Mouse (Mus musculus) kidney, postnatal 0 days (tissue): ENCODE data around the gene Epb41l5. TPM values are rescaled to one million over a fixed set of nuclear protein-coding genes. Genes with fewer than 3 reads are reported as not detected.
A peak's percentile ranks its signal among the peaks of the same experiment; 100 is the strongest.

Experiments
- ATAC-seq: fragments of 200-750 bp; cut with Nextera tagmentation; replicated peaks from 2 replicates; pipeline ENCODE4 v1.8.0; 2017; ENCODE audit warnings: low read depth, moderate number of reproducible peaks, moderate TSS enrichment, moderate library complexity; ENCODE audit not compliant: low FRiP score
- DNase-seq: peaks from one replicate; pipeline ENCODE4 v3.0.0-alpha.2; 2016; ENCODE audit warnings: low spot score
- H3K27ac ChIP-seq: fragments of 300-500 bp; sonication (generic); 2 replicates; pipeline ENCODE4 v1.5.1; 2014; ENCODE audit warnings: mild to moderate bottlenecking
- H3K27me3 ChIP-seq: fragments of 300-500 bp; sonication (generic); 2 replicates; pipeline ENCODE4 v1.6.1; 2014; ENCODE audit warnings: low read length, mixed read lengths; ENCODE audit not compliant: insufficient read depth
- H3K36me3 ChIP-seq: fragments of 300-500 bp; sonication (generic); 2 replicates; pipeline ENCODE4 v1.6.1; 2014; ENCODE audit warnings: low read length, mixed read lengths; ENCODE audit not compliant: insufficient read depth
- H3K4me1 ChIP-seq: fragments of 300-500 bp; sonication (generic); replicated peaks from 2 replicates; pipeline ENCODE4 v1.6.1; 2014; ENCODE audit warnings: antibody characterized with exemption, low read length, mixed read lengths; ENCODE audit not compliant: insufficient read depth
- H3K4me2 ChIP-seq: fragments of 300-500 bp; sonication (generic); 2 replicates; pipeline ENCODE4 v1.6.1; 2014; ENCODE audit warnings: mild to moderate bottlenecking, low read length, moderate library complexity, mixed read lengths
- H3K4me3 ChIP-seq: fragments of 300-500 bp; sonication (generic); replicated peaks from 2 replicates; pipeline ENCODE4 v1.5.1; 2014; ENCODE audit warnings: low read depth, low read length
- H3K9ac ChIP-seq: fragments of 300-500 bp; sonication (generic); 2 replicates; pipeline ENCODE4 v1.6.1; 2014; ENCODE audit warnings: low read depth, low read length
- H3K9me3 ChIP-seq: fragments of 300-500 bp; sonication (generic); replicated peaks from 2 replicates; pipeline ENCODE4 v1.6.1; 2016; ENCODE audit warnings: low read length, inconsistent platforms, mixed read lengths
- CTCF ChIP-seq: IDR thresholded peaks from 2 replicates; pipeline ENCODE4 v1.5.1; 2016; ENCODE audit warnings: antibody characterized with exemption, low read depth, mild to moderate bottlenecking, moderate library complexity
- WGBS: fragments of 180-500 bp; shearing (Covaris S2); extraction: QIAGEN DNeasy Blood & Tissue Kit; methylation state at CpG from one replicate; pipeline ENCODE4 v1.1.7; 2014; 5-methylcytosine and 5-hydroxymethylcytosine counted together
- polyA plus RNA-seq: library from polyadenylated mRNA; unstranded; fragments of >200 nt; fragmentation: Nextera tagmentation; extraction: Ambion mirVana; gene quantifications from 2 replicates; pipeline ENCODE4 v1.2.1, GENCODE M21; 2015

Gene Epb41l5
- polyA plus RNA-seq, 1 experiment from 2014 or later = 50.9 TPM

DNA sequence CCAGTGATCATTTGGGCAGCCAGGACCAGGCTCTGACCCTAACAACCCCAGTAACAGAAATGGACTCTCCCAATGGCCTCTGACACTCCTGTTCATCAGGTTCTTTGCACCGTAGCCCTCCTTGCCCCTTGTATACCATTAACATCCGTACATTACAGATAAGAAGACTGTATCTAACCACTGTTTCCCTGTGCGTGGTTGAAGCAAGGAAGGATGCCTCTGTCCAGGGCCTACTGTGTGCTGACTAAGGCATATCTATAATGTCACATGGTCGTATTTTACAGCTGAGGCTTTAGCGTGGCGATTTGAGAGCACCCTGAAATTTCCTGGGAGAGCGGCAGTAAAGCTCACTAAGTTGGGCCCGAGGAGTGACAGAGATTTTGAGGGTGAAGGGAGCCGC is 138.4 kb downstream of the Epb41l5 start:
- H3K27ac ChIP-seq = 0 out of 2 replicates have a peak overlapping the region, but pooled peaks have one; percentile 39
- no peaks in the 10 kb centered on the region for H3K36me3 ChIP-seq
- TF ChIP-seq CTCF = no peak
- H3K4me2 ChIP-seq = no peak overlapping the region
- H3K27me3 ChIP-seq = no peaks in the 10 kb centered on the region
- H3K4me1 ChIP-seq = peaks cover 3% of the 10 kb centered on the region; the same call in 1 of the 2 replicates
- ATAC-seq = no peak
- no peak overlapping the region for H3K4me3 ChIP-seq
- no peaks in the 10 kb centered on the region for H3K9me3 ChIP-seq
- no peak for DNase-seq
- WGBS = 56% methylated on average over 9 of the region's 9 CpGs
- no peak overlapping the region for H3K9ac ChIP-seq

DNA sequence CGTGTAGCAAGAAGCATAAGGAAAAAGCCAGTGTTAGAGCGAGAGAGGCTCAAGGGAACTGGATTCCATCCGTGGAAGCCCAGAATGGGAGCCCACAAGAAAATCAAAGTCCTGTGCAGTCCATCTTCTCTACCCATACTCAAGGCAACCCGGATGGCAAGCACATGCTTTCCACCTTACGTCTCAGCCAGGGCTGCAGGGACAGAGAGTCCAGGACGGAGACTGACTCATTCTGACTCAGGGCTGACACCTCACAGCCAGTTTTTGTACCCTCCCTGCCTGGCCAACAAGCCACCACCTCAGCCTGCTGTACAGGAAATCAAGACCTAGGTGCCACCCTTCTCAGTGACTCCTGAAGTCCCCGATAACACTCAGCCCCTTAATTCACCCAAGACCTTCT is 139.3 kb downstream of the Epb41l5 start:
- H3K36me3 ChIP-seq = no peaks in the 10 kb centered on the region
- H3K27ac ChIP-seq = no peak overlapping the region
- H3K9me3 ChIP-seq = no peaks in the 10 kb centered on the region
- peaks cover 8% of the 10 kb centered on the region for H3K4me1 ChIP-seq
- DNase-seq = no peak
- ATAC-seq = no peak
- no peak overlapping the region for H3K4me2 ChIP-seq
- no peak overlapping the region for H3K4me3 ChIP-seq
- no peak overlapping the region for H3K9ac ChIP-seq
- no peaks in the 10 kb centered on the region for H3K27me3 ChIP-seq
- WGBS = 81% methylated on average over 7 of the region's 7 CpGs
- TF ChIP-seq CTCF = no peak

DNA sequence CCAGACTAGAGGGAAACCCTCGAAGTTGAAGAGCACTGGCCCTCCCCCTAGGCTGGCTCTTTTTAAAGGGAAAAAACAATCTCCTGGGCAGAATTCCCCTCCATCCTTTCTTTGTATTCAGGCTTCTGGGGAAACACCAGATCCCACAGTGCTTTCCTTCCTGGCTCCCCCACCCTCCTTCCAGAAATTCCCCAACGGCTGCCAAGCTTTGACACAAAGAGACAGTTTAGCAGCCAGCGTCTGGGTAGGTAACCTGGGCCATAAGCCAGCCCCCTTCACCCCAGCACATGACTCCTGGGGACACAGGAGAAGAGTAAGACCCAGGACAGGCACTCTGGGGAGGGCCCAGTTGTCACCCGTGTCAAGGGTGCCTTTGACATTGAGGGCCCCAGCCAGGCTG is 140.3 kb downstream of the Epb41l5 start:
- no peaks in the 10 kb centered on the region for H3K27me3 ChIP-seq
- no peak for TF ChIP-seq CTCF
- H3K9ac ChIP-seq = no peak overlapping the region
- WGBS = 57% methylated on average over 4 of the region's 4 CpGs
- no peaks in the 10 kb centered on the region for H3K36me3 ChIP-seq
- no peaks in the 10 kb centered on the region for H3K9me3 ChIP-seq
- DNase-seq = peak; percentile 41
- no peak overlapping the region for H3K4me2 ChIP-seq
- peaks cover 10% of the 10 kb centered on the region for H3K4me1 ChIP-seq
- no peak for ATAC-seq
- peak overlapping the region; percentile 47 for H3K27ac ChIP-seq
- no peak overlapping the region for H3K4me3 ChIP-seq

DNA sequence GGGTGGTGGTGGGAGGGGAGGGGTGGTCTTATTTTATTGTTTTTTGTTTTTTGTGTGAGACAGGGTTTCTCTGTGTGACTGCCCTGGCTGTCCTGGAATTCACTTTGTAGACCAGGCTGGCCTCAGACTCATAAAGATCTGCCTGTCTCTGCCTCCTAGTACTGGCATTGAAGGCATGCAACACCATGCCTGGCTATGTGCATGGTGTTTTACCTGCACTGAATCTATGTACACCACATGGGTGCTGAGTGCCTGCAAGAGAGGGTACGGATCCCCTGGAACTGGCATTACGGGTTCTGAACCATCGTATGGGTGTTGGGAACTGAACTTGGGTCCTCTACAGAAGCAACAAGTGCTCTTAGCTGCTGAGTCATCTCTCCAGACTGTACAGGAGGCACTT is 142.8 kb downstream of the Epb41l5 start:
- TF ChIP-seq CTCF = no peak
- ATAC-seq (no peak), DNase-seq (no peak)
- H3K27me3 ChIP-seq = no peaks in the 10 kb centered on the region
- no peaks in the 10 kb centered on the region for H3K36me3 ChIP-seq
- H3K9me3 ChIP-seq = no peaks in the 10 kb centered on the region
- no peak overlapping the region for H3K4me2 ChIP-seq
- peaks cover 17% of the 10 kb centered on the region for H3K4me1 ChIP-seq
- WGBS = 91% methylated on average over 3 of the region's 3 CpGs
- H3K4me3 ChIP-seq = no peak overlapping the region
- H3K9ac ChIP-seq = no peak overlapping the region
- H3K27ac ChIP-seq = no peak overlapping the region

DNA sequence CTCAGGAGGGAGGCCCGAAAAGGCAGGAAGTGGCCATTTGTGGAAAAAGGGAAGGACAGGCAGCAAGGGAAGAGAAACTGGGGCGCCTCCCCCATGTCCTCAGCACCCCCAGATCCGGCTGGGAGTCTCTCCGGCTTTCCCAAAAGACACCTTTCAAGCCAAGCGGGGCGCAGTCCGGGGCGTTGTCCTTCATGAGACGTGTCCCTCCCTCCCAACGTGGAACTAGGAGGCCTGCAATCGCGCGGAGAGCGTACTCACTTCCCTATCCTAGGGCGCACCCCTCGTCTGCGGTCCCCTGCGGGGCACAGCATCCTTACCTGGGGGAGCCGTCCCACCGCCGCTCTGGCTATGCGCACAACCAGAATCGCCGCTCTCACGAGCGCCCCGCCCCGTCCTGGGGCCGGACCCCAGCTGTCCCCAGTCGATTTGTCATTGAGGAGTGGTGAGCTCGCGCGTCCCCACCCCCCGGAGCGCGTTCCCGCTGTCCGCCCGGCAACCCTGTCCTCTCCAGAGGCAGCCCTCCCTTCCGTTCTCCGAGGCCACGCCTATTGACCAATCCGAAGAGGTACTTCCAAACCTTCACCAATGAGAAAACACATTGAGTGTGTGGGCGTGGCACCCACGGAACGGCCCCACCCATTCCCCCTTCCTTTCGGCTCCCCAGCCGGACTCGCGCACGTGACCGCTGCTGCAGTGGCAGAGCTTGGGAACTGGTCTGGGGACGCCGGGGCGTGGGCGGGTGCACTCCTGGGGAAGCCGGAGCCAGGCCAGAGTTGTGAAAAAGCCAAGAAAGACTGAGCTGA is 144.3 kb downstream of the Epb41l5 start, which contains the start of gene Ralb:
Ralb (minus strand) TSS at position 535 of the 803 bp plus-strand sequence.
- Histone ChIP-seq H3K4me1 (peaks cover 17% of the 10 kb centered on the region), H3K9ac (peak within 1 kb of the TSS; percentile 68), H3K4me2 (peak within 1 kb of the TSS; percentile 70), H3K4me3 (peak within 1 kb of the TSS; percentile 66), H3K36me3 (0 out of 2 replicates have a peak, but pooled peaks cover 5% of the 10 kb centered on the region), H3K27ac (peak within 1 kb of the TSS; percentile 87), H3K9me3 (no peaks in the 10 kb centered on the region), H3K27me3 (no peaks in the 10 kb centered on the region)
- DNase-seq (peak; percentile 100), ATAC-seq (peak; percentile 98)
- no peak for TF ChIP-seq CTCF
- WGBS = under 1% methylated on average over 57 of the region's 57 CpGs

DNA sequence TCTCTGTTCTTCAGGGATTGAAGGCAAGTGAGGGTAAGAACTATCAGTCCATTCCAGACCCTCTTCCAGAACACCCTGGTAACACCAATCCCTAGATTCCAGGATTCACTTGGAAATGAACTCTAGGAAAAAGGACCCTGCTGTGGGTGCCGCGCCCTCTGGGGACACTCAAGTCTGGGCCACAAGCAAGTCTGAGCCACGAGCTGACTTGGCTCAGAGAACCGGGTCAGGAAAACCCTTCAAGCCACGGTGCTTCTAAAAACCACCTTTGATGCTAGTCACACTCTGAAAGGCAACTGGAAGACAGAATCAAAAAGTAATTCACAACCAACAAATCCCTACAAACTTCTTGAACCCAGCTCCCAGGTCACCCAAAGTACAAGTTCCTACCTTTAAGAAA is 145.0 kb downstream of the Epb41l5 start:
- ATAC-seq (no peak), DNase-seq (no peak)
- 10% methylated on average over 5 of the region's 5 CpGs for WGBS
- Histone ChIP-seq H3K4me1 (peaks cover 18% of the 10 kb centered on the region), H3K9me3 (no peaks in the 10 kb centered on the region), H3K36me3 (0 out of 2 replicates have a peak, but pooled peaks cover 8% of the 10 kb centered on the region), H3K27me3 (no peaks in the 10 kb centered on the region), H3K4me3 (peak overlapping the region; percentile 66), H3K27ac (peak overlapping the region; percentile 87), H3K9ac (peak overlapping the region; percentile 68), H3K4me2 (peak overlapping the region; percentile 70)
- no peak for TF ChIP-seq CTCF
